Mouse (Mus musculus) forebrain, embryonic 13.5 days (tissue): Measurements from ENCODE around the gene Exoc2. TPM values are rescaled to one million over a fixed set of nuclear protein-coding genes. Genes with fewer than 3 reads are reported as not detected.

Experiments
- ATAC-seq: fragments of 200-750 bp; cut with Nextera tagmentation; 2 replicates; pipeline ENCODE4 v1.8.0; 2017
- H3K27ac ChIP-seq: fragments of 300-500 bp; sonication (generic); 2 replicates; pipeline ENCODE4 v1.5.1; 2015; ENCODE audit warnings: inconsistent platforms, mild to moderate bottlenecking, moderate library complexity
- H3K27me3 ChIP-seq: fragments of 300-500 bp; sonication (generic); 2 replicates; pipeline ENCODE4 v1.6.1; 2015; ENCODE audit warnings: mild to moderate bottlenecking, inconsistent platforms
- H3K36me3 ChIP-seq: fragments of 300-500 bp; sonication (generic); 2 replicates; pipeline ENCODE4 v1.6.1; 2015; ENCODE audit warnings: mild to moderate bottlenecking, inconsistent platforms; ENCODE audit not compliant: poor library complexity, severe bottlenecking
- H3K4me1 ChIP-seq: fragments of 300-500 bp; sonication (generic); 2 replicates; pipeline ENCODE4 v1.6.1; 2015; ENCODE audit warnings: inconsistent platforms
- H3K4me2 ChIP-seq: fragments of 300-500 bp; sonication (generic); 2 replicates; pipeline ENCODE4 v1.6.1; 2015; ENCODE audit warnings: inconsistent platforms, mild to moderate bottlenecking, moderate library complexity
- H3K4me3 ChIP-seq: fragments of 300-500 bp; sonication (generic); 2 replicates; pipeline ENCODE4 v1.5.1; 2015; ENCODE audit warnings: mild to moderate bottlenecking, inconsistent platforms
- H3K9ac ChIP-seq: fragments of 300-500 bp; sonication (generic); 2 replicates; pipeline ENCODE4 v1.6.1; 2015; ENCODE audit warnings: mild to moderate bottlenecking, inconsistent platforms
- H3K9me3 ChIP-seq: fragments of 300-500 bp; sonication (generic); replicated peaks from 2 replicates; pipeline ENCODE4 v1.6.1; 2016; ENCODE audit warnings: inconsistent platforms
- WGBS: fragments of 180-500 bp; shearing (Covaris S2); methylation state at CpG from one replicate; pipeline ENCODE4 v1.1.7; 2015; 5-methylcytosine and 5-hydroxymethylcytosine counted together
- polyA plus RNA-seq: library from polyadenylated mRNA; unstranded; fragments of >200 nt; fragmentation: Nextera tagmentation; extraction: Ambion mirVana; gene quantifications from 2 replicates; pipeline ENCODE4 v1.2.1, GENCODE M21; 2015

Gene Exoc2
- polyA plus RNA-seq, 1 experiment from 2014 or later, result 40.8 TPM

DNA sequence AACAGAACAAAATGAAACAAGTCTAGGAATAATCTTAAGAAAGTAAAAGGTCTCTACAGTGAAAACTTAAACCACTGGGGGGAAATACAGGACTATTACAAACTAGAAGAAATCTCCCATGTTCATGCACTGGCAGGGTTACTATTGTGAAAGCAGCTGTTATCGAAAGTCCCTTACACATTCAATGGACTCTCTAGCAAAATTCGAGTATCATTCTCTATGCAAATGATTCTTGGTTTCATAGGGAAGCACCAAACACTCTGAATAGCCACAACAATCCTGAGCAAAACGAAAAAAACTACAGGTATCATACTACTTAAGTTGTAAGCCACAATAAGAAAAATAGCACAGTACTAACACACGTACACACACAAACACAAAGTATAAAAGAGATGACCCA is 52.0 kb downstream of the Exoc2 start:
- Histone ChIP-seq H3K9ac (no peak overlapping the region), H3K4me2 (no peak overlapping the region), H3K9me3 (no peaks in the 10 kb centered on the region), H3K4me1 (no peaks in the 10 kb centered on the region), H3K4me3 (no peak overlapping the region), H3K27ac (no peak overlapping the region), H3K27me3 (no peaks in the 10 kb centered on the region), H3K36me3 (peaks cover 22% of the 10 kb centered on the region)
- WGBS, result 89% methylated on average over 4 of the region's 4 CpGs
- no peak for ATAC-seq

DNA sequence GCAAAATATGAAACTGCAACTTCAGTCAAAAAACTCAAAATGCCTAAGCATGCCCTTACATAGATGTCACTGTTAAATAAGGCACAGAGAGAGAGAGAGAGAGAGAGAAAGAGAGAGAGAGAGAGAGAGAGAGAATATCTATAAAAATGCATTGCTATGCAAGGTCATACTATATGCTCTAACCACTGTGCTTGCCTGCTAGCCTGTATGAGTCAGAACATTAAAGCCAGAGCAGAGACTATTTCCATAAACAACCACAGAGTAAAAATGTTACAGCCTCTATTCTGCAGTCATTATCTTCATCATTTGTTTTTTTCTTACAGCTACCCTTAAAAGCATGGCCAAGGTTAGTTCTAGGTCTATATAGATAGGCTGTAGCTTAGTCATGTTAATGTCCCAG is 60.1 kb downstream of the Exoc2 start:
- no peak overlapping the region for H3K4me3 ChIP-seq
- ATAC-seq, result no peak
- no peaks in the 10 kb centered on the region for H3K4me1 ChIP-seq
- peaks cover 5% of the 10 kb centered on the region; the same call in 1 of the 2 replicates for H3K36me3 ChIP-seq
- no peaks in the 10 kb centered on the region for H3K27me3 ChIP-seq
- no peak overlapping the region for H3K9ac ChIP-seq
- H3K27ac ChIP-seq, result no peak overlapping the region
- H3K4me2 ChIP-seq, result no peak overlapping the region
- H3K9me3 ChIP-seq, result no peaks in the 10 kb centered on the region

GRCm38 (mm10) chr13:30913028-30913427 is 60.9 kb downstream of the Exoc2 start:
- H3K9me3 ChIP-seq, result no peaks in the 10 kb centered on the region
- H3K4me2 ChIP-seq, result no peak overlapping the region
- no peak for ATAC-seq
- no peak overlapping the region for H3K27ac ChIP-seq
- no peaks in the 10 kb centered on the region for H3K4me1 ChIP-seq
- no peaks in the 10 kb centered on the region for H3K27me3 ChIP-seq
- peaks cover 5% of the 10 kb centered on the region; the same call in 1 of the 2 replicates for H3K36me3 ChIP-seq
- 53% methylated on average over 4 of the region's 4 CpGs for WGBS
- no peak overlapping the region for H3K9ac ChIP-seq
- H3K4me3 ChIP-seq, result no peak overlapping the region

GRCm38 (mm10) chr13:30911931-30912625 is 61.8 kb downstream of the Exoc2 start:
- Histone ChIP-seq H3K36me3 (peaks cover 5% of the 10 kb centered on the region; the same call in 1 of the 2 replicates), H3K27ac (no peak overlapping the region), H3K4me2 (no peak overlapping the region), H3K4me3 (no peak overlapping the region), H3K27me3 (no peaks in the 10 kb centered on the region), H3K4me1 (no peaks in the 10 kb centered on the region), H3K9me3 (no peaks in the 10 kb centered on the region), H3K9ac (no peak overlapping the region)
- ATAC-seq, result no peak
- 86% methylated on average over 5 of the region's 5 CpGs for WGBS

DNA sequence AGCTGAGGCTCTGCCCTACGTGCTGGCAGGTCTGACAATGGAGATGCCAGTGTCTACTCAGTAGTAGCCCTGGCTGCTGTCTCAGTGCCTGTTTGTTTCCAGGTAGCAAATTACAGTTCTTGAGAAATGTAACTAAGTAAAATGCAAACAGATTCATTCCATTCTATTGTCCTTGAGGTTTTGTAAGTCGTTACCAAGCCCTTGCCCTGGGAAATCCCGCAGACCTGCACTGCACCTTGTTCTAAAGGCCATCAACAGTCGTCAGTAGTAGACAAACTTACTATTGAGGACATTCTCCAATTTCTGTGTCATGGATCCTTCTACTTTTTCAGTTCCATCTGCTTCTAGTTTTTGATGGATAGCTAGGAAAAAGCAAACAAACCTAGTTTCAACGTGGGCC is 63.0 kb downstream of the Exoc2 start:
- peaks cover 5% of the 10 kb centered on the region; the same call in 1 of the 2 replicates for H3K36me3 ChIP-seq
- no peak overlapping the region for H3K27ac ChIP-seq
- ATAC-seq, result no peak
- WGBS, result 76% methylated on average over 5 of the region's 5 CpGs
- no peak overlapping the region for H3K9ac ChIP-seq
- H3K9me3 ChIP-seq, result no peaks in the 10 kb centered on the region
- no peak overlapping the region for H3K4me3 ChIP-seq
- no peak overlapping the region for H3K4me2 ChIP-seq
- H3K4me1 ChIP-seq, result no peaks in the 10 kb centered on the region
- no peaks in the 10 kb centered on the region for H3K27me3 ChIP-seq

DNA sequence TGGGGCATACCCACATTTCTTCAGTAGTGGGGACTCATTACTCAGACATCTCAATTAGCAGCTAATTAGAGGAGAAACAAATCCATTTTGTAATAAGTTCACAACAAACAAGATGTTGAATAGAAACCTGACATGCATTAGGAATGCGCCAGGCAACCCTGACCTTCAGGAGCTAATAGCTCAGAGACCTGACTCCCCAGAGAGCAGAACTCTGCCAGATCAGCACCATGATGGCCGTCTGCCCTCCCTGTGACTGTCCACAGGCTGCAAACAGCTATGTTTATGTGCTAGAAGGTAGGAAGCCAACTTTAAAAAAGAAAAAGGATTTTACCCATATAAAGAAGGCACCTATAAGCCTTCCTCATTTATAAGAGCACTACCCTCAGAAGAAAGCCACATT is 71.6 kb downstream of the Exoc2 start:
- WGBS, result 41% methylated on average over 2 of the region's 2 CpGs
- no peak overlapping the region for H3K4me2 ChIP-seq
- peaks cover 34% of the 10 kb centered on the region for H3K36me3 ChIP-seq
- H3K4me3 ChIP-seq, result no peak overlapping the region
- H3K9ac ChIP-seq, result no peak overlapping the region
- H3K27me3 ChIP-seq, result no peaks in the 10 kb centered on the region
- no peaks in the 10 kb centered on the region for H3K4me1 ChIP-seq
- no peaks in the 10 kb centered on the region for H3K9me3 ChIP-seq
- no peak for ATAC-seq
- H3K27ac ChIP-seq, result no peak overlapping the region

GRCm38 (mm10) chr13:30901387-30902041 is 72.4 kb downstream of the Exoc2 start:
- 0 out of 2 replicates have a peak, but pooled peaks have one; percentile 51 for ATAC-seq

DNA sequence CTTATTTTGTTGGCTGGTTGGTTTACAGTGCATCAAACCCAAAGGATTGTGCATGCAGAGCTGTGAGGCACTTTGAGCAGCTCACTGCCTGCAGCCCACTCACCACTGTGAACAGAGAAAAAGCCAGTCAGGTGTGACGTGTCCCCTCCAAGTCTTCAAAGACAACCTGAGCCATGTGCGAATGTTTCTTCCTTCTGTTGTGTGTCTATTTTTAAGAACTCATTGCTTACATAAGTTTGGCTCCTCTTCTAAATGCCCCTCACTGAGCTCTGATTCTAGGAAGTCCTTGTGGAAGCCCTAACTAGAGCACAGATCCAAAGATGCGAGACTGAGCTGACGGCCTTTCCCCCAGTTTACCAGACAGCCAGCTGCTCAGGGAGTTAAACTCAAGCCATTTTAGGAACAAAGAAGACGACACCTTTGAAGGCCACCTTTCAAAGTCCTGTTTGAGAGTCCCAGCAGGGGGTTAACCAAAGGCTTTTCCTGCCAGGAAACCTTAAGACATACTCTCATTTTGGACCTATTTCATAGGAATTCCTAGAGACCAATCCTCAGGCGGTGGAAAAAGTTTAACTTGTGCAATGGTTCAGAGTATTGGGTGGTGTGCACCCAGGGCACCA is 79.8 kb downstream of the Exoc2 start:
- Histone ChIP-seq H3K9ac (no peak overlapping the region), H3K4me3 (no peak overlapping the region), H3K4me2 (no peak overlapping the region), H3K9me3 (no peaks in the 10 kb centered on the region), H3K36me3 (peaks cover 11% of the 10 kb centered on the region; the same call in 1 of the 2 replicates), H3K27ac (no peak overlapping the region; the same call in 1 of the 2 replicates), H3K4me1 (no peaks in the 10 kb centered on the region), H3K27me3 (no peaks in the 10 kb centered on the region)
- ATAC-seq, result no peak
- 49% methylated on average over 6 of the region's 6 CpGs for WGBS

More at GRCm38 (mm10) chr13:30901387-30902041, 72.4 kb downstream of the Exoc2 start:
- H3K27ac ChIP-seq, result no peak overlapping the region
- H3K4me1 ChIP-seq, result no peaks in the 10 kb centered on the region
- peaks cover 34% of the 10 kb centered on the region for H3K36me3 ChIP-seq
- H3K4me2 ChIP-seq, result no peak overlapping the region
- H3K9me3 ChIP-seq, result no peaks in the 10 kb centered on the region
- no peak overlapping the region for H3K4me3 ChIP-seq
- 87% methylated on average over 7 of the region's 7 CpGs for WGBS
- H3K9ac ChIP-seq, result no peak overlapping the region
- no peaks in the 10 kb centered on the region for H3K27me3 ChIP-seq

- H3K9ac ChIP-seq, result no peak overlapping the region
Observed at GRCm38 (mm10) chr13:30892315-30892714, 81.6 kb downstream of the Exoc2 start.

GRCm38 (mm10) chr13:30891223-30891622 is 82.7 kb downstream of the Exoc2 start:
- Histone ChIP-seq H3K9ac (no peak overlapping the region), H3K4me1 (no peaks in the 10 kb centered on the region), H3K27me3 (no peaks in the 10 kb centered on the region), H3K4me2 (no peak overlapping the region), H3K36me3 (0 out of 2 replicates have a peak, but pooled peaks cover 11% of the 10 kb centered on the region), H3K9me3 (no peaks in the 10 kb centered on the region), H3K27ac (no peak overlapping the region), H3K4me3 (no peak overlapping the region)
- WGBS, result 76% methylated on average over 5 of the region's 5 CpGs
- no peak for ATAC-seq

More at GRCm38 (mm10) chr13:30892315-30892714, 81.6 kb downstream of the Exoc2 start:
- no peak overlapping the region for H3K4me2 ChIP-seq
- no peak for ATAC-seq
- no peak overlapping the region for H3K27ac ChIP-seq
- no peak overlapping the region for H3K4me3 ChIP-seq
- WGBS, result 70% methylated on average over 4 of the region's 4 CpGs
- 0 out of 2 replicates have a peak, but pooled peaks cover 7% of the 10 kb centered on the region for H3K36me3 ChIP-seq
- no peaks in the 10 kb centered on the region for H3K27me3 ChIP-seq
- no peaks in the 10 kb centered on the region for H3K4me1 ChIP-seq
- no peaks in the 10 kb centered on the region for H3K9me3 ChIP-seq

- Histone ChIP-seq H3K9me3 (no peaks in the 10 kb centered on the region), H3K4me3 (no peak overlapping the region), H3K36me3 (peaks cover 16% of the 10 kb centered on the region), H3K27ac (no peak overlapping the region), H3K27me3 (no peaks in the 10 kb centered on the region), H3K9ac (no peak overlapping the region), H3K4me1 (no peaks in the 10 kb centered on the region), H3K4me2 (no peak overlapping the region)
- ATAC-seq, result peak; percentile 69; the same call in 1 of the 2 replicates
- 11% methylated on average over 3 of the region's 3 CpGs for WGBS
Observed at GRCm38 (mm10) chr13:30888480-30888879, 85.4 kb downstream of the Exoc2 start.

DNA sequence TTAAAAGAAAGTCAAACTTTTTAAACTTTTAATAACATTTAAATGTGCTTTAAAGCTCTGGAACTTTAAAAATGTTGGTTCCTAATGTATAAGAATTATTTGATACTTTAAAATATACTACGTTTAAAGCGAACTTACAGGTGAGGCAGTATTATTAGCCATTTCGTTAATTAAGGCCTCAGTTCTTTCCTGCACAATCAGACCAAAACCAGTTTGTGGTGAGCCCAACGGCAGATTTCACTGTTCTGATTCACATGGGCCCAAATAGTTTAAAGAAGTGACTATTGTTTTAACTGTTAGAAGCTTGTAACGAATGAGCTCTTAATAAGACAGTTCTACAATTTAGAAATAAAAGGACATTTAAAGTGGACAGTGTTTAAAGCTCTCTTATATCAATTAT is 93.6 kb downstream of the Exoc2 start:
- 80% methylated on average over 5 of the region's 5 CpGs for WGBS
- no peak for ATAC-seq
- no peak overlapping the region for H3K4me2 ChIP-seq

More for the DNA sequence above, 93.6 kb downstream of the Exoc2 start:
- H3K4me1 ChIP-seq, result no peaks in the 10 kb centered on the region
- H3K9me3 ChIP-seq, result no peaks in the 10 kb centered on the region
- H3K27me3 ChIP-seq, result no peaks in the 10 kb centered on the region
- H3K4me3 ChIP-seq, result no peak overlapping the region
- no peak overlapping the region for H3K9ac ChIP-seq
- H3K36me3 ChIP-seq, result peaks cover 37% of the 10 kb centered on the region
- H3K27ac ChIP-seq, result no peak overlapping the region
